Mouse (Mus musculus) limb, embryonic 13.5 days (tissue): ENCODE measurements around the gene Grm2. TPM values are rescaled to one million over a fixed set of nuclear protein-coding genes. Genes with fewer than 3 reads are reported as not detected.
A peak's percentile ranks its signal among the peaks of the same experiment; 100 is the strongest.

Source experiments
- ATAC-seq: fragments of 200-750 bp; cut with Nextera tagmentation; 2 replicates; pipeline ENCODE4 v1.8.0; 2017; ENCODE audit warnings: low read depth, moderate number of reproducible peaks, moderate TSS enrichment; ENCODE audit not compliant: low FRiP score
- H3K27ac ChIP-seq: fragments of 300-500 bp; sonication (generic); 2 replicates; pipeline ENCODE4 v1.5.1; 2015; ENCODE audit warnings: inconsistent platforms, mild to moderate bottlenecking, moderate library complexity
- H3K27me3 ChIP-seq: fragments of 300-500 bp; sonication (generic); 2 replicates; pipeline ENCODE4 v1.6.1; 2015; ENCODE audit warnings: mild to moderate bottlenecking, inconsistent platforms
- H3K36me3 ChIP-seq: fragments of 300-500 bp; sonication (generic); 2 replicates; pipeline ENCODE4 v1.6.1; 2015; ENCODE audit warnings: inconsistent platforms, mild to moderate bottlenecking, moderate library complexity
- H3K4me1 ChIP-seq: fragments of 300-500 bp; sonication (generic); 2 replicates; pipeline ENCODE4 v1.6.1; 2015; ENCODE audit warnings: inconsistent platforms
- H3K4me2 ChIP-seq: fragments of 300-500 bp; sonication (generic); replicated peaks from 2 replicates; pipeline ENCODE4 v1.6.1; 2015; ENCODE audit warnings: inconsistent platforms, mild to moderate bottlenecking, moderate library complexity
- H3K4me3 ChIP-seq: fragments of 300-500 bp; sonication (generic); 2 replicates; pipeline ENCODE4 v1.5.1; 2015; ENCODE audit warnings: moderate library complexity, mild to moderate bottlenecking, inconsistent platforms
- H3K9ac ChIP-seq: fragments of 300-500 bp; sonication (generic); 2 replicates; pipeline ENCODE4 v1.6.1; 2015; ENCODE audit warnings: mild to moderate bottlenecking, inconsistent platforms
- H3K9me3 ChIP-seq: fragments of 300-500 bp; sonication (generic); 2 replicates; pipeline ENCODE4 v1.6.1; 2016; ENCODE audit warnings: inconsistent platforms
- WGBS: fragments of 180-500 bp; shearing (Covaris S2); methylation state at CpG from one replicate; pipeline ENCODE4 v1.1.7; 2015; 5-methylcytosine and 5-hydroxymethylcytosine counted together
- polyA plus RNA-seq: library from polyadenylated mRNA; unstranded; fragments of >200 nt; fragmentation: Nextera tagmentation; extraction: Ambion mirVana; gene quantifications from 2 replicates; pipeline ENCODE4 v1.2.1, GENCODE M21; 2015

Grm2 gene
- polyA plus RNA-seq: 0.11 TPM in 1 of 2 replicates, not detected in the other

DNA sequence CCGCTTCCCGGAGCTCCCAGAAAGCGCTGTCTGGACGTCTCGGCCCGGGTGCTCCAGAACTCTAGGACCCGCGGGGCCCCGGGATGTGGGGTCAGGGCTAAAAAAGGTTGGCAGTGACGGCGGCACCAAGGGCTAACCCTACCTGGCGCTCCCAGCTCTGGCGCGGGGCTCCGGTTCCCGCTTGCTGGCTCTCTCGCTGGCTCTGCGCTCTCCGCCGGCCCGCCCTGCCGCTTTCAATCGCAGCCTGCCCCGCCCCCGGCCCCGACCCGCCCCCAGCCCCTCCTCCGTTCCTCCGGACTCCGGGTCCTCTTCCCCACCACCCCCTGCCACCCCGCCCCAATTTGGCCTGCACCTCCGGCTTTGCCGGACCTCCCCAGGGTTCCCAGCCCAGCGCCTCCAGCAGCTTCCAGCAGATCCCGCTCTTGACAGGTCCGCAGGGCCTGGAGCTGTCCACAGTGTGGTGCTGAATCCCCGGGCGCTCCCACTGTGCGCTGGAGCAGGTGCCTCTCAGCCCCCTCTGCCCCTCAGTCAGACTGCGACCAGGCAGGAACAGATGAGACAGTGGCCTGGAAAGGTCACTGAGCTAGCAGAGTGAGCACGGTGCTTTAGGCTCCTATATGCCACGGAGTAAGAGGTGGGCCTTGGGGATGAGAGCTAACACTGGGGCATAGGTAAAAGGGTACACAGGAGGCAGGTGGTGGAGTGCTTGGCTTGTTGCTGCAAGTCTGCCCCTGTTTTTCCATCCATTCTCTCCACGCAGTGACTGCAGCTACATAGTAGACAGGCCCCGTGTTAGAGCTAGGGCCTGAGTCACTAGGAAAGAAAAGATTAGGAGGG lies at the start of gene Grm2:
Gene Grm2, minus strand, starts transcription at position 199 of the 837 bp plus-strand sequence.
- peaks cover 8% of the 10 kb centered on the region for H3K4me1 ChIP-seq
- peak within 1 kb of the TSS; percentile 70 for H3K4me2 ChIP-seq
- no peaks in the 10 kb centered on the region for H3K9me3 ChIP-seq
- H3K27ac ChIP-seq: no peak within 1 kb of the TSS
- peaks cover 47% of the 10 kb centered on the region for H3K27me3 ChIP-seq
- WGBS: 2% methylated on average over 42 of the region's 44 CpGs
- peaks cover 34% of the 10 kb centered on the region for H3K36me3 ChIP-seq
- peak within 1 kb of the TSS; percentile 36 for H3K4me3 ChIP-seq
- H3K9ac ChIP-seq: no peak within 1 kb of the TSS; the same call in 1 of the 2 replicates
- peak; percentile 72; the same call in 1 of the 2 replicates for ATAC-seq

DNA sequence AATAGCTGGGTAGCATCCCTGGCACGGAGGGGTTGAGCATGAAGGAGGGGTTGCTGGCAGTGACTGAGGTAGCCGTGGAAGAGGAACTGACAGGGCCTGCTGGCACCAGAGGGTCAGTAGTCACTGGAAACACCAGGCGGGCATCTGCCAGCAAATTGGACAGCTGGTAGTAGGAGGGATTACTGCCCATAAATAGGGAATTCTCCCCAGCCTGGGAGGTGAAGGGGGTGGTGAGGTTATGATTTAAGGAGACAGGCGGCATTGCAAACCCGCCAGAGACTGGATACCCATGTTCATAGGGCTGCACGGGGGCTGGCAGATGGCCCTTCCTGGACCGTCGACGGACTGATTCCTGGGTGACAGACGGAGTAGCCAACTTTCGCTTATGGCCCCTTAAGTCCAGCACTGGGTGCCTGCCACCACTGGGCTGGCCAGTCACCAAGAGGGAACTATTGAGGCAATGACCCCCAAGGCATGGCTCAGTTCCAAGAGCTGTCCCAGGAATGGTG lies 37.1 kb upstream of the Grm2 start:
- peaks cover 55% of the 10 kb centered on the region for H3K36me3 ChIP-seq
- no peak for ATAC-seq

DNA sequence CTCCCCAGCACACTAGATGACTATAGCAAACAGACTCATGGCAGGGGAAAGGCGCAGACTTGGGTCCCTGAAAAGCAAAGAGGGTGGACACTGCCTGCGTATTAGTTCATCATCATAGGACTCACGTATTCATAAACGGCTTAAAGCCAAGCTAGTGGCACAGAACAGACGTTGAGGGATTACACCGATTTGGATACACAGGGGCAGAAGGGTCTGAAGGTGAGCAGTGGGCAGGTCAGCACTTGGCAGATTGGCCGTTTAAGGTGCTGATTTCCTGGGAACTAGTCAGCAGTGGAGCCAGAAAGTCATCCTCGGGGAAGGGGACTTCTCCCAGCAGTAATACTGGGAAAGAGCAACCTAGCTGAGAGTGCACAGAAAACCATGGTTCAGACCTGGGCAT lies 33.0 kb upstream of the Grm2 start:
- H3K4me1 ChIP-seq: peaks cover 21% of the 10 kb centered on the region
- H3K27me3 ChIP-seq: no peaks in the 10 kb centered on the region
- no peaks in the 10 kb centered on the region for H3K9me3 ChIP-seq
- no peak overlapping the region for H3K9ac ChIP-seq
- no peak overlapping the region for H3K4me3 ChIP-seq
- no peak overlapping the region for H3K4me2 ChIP-seq
- H3K27ac ChIP-seq: no peak overlapping the region
- WGBS: 85% methylated on average over 8 of the region's 8 CpGs
- ATAC-seq: no peak
- peaks cover 20% of the 10 kb centered on the region for H3K36me3 ChIP-seq

More for the DNA sequence above, 37.1 kb upstream of the Grm2 start:
- Histone ChIP-seq H3K4me1 (no peaks in the 10 kb centered on the region), H3K4me3 (no peak overlapping the region), H3K27me3 (no peaks in the 10 kb centered on the region), H3K4me2 (no peak overlapping the region), H3K9me3 (no peaks in the 10 kb centered on the region), H3K9ac (no peak overlapping the region), H3K27ac (no peak overlapping the region)
- WGBS: 95% methylated on average over 11 of the region's 11 CpGs

DNA sequence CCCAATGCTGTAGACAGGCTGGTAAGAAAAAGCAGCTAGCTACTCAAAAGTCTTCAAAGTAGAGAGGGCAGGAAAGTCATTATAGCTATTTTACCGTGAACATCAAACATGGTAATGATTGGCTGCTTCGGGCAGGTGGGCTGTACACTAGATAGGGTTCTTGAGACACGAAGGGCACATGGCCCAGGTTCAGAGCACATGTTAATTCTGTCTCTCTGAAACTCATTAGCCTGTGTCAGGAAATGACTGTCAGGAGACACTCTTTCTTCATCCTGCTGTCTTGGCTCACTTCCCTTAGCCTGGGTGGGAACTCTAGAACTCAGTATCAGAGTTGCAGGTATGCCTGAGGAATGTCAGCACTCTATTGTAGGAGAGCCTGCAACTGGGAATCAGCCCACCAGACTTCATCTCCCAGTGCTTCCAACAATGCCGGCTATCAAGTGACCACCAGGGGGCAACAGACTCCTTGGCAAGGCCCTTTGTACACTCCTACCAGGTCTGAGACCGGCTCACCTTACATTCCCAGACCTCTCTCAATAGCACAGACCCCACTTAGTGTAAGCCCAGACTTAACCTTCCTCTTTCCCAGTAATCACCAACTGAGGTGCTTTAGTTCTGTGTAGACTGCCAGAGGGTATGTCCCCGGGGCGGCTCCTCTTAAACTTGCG lies 31.2 kb upstream of the Grm2 start:
- peaks cover 22% of the 10 kb centered on the region for H3K4me1 ChIP-seq
- peak; percentile 38 for ATAC-seq
- no peak overlapping the region; the same call in 1 of the 2 replicates for H3K27ac ChIP-seq
- 27% methylated on average over 8 of the region's 8 CpGs for WGBS
- peak overlapping the region; percentile 38 for H3K4me2 ChIP-seq
- H3K27me3 ChIP-seq: no peaks in the 10 kb centered on the region
- H3K9me3 ChIP-seq: no peaks in the 10 kb centered on the region
- H3K4me3 ChIP-seq: no peak overlapping the region
- H3K36me3 ChIP-seq: peaks cover 3% of the 10 kb centered on the region
- no peak overlapping the region for H3K9ac ChIP-seq

DNA sequence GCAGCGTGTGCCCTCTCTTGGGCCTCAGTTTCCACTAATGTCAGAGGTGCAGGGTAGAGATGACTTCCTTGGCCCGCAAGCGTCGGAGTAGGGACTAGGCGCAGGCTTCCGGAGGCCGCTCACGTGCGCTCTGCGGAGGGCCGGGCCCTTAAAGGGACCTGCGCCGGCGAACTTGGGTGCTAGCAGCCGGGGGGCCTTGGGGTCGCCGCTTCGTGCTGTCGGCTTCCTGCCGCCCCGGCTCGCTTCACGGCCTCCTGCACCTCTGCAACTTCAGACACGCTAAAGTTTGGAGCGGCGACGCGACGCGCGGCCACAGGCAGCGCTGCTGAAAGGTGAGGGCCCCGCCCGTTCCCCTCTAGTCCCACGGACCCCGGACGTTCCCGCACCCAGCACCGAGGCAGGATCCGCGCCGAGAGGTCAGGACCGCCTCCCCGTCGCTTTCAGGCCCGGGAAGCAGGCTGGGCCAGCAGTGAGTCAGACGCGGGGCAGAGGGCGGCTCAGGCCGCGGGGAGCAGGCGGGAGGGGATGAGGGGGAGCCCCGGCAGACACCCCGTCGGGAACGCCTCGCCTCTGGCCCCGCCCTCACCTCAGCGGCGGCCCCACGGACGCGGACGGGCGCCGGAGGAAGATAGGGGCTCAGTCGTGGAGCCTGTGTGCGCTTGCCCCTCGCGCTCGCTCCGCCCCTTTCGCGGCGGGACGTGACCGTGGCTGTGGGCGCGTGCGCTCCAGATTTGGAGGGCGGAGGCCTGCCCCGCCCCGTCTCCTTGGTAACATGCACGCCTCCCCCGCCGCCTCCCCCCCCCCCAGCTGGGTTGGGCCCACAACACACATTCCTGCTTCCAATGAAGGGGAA lies 29.6 kb upstream of the Grm2 start, which contains the start of gene Tex264:
Gene Tex264, minus strand, starts transcription at position 679 of the 853 bp plus-strand sequence.
- peak within 1 kb of the TSS; percentile 79 for H3K9ac ChIP-seq
- H3K4me3 ChIP-seq: peak within 1 kb of the TSS; percentile 73
- under 1% methylated on average over 79 of the region's 86 CpGs for WGBS
- peaks cover 17% of the 10 kb centered on the region for H3K36me3 ChIP-seq
- no peaks in the 10 kb centered on the region for H3K27me3 ChIP-seq
- peaks cover 22% of the 10 kb centered on the region for H3K4me1 ChIP-seq
- peak within 1 kb of the TSS; percentile 83 for H3K27ac ChIP-seq
- H3K4me2 ChIP-seq: peak within 1 kb of the TSS; percentile 94
- ATAC-seq: peak; percentile 92
- H3K9me3 ChIP-seq: no peaks in the 10 kb centered on the region

DNA sequence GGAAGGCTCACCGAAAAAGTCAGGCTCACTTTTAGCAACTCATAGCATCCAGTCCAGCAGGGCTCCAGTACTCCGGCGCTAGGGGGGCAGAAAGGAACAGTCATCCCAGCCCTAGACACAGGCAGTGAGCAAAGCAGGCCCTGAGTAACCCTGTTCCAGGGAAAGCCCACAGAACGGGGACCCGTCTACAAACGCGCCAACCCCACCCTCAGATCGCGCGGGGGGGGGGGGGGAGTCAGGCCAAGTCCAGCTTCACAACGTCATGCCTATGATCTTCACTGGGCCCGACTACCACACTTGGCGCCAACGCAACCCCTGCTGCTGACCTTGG lies 29.0 kb upstream of the Grm2 start:
- peak; percentile 4; the same call in 1 of the 2 replicates for ATAC-seq
- Histone ChIP-seq H3K4me2 (peak overlapping the region; percentile 94), H3K9ac (peak overlapping the region; percentile 79), H3K4me1 (peaks cover 22% of the 10 kb centered on the region), H3K36me3 (peaks cover 23% of the 10 kb centered on the region), H3K4me3 (peak overlapping the region; percentile 73), H3K27ac (peak overlapping the region; percentile 83; the same call in 1 of the 2 replicates), H3K9me3 (no peaks in the 10 kb centered on the region), H3K27me3 (no peaks in the 10 kb centered on the region)
- 4% methylated on average over 13 of the region's 14 CpGs for WGBS

DNA sequence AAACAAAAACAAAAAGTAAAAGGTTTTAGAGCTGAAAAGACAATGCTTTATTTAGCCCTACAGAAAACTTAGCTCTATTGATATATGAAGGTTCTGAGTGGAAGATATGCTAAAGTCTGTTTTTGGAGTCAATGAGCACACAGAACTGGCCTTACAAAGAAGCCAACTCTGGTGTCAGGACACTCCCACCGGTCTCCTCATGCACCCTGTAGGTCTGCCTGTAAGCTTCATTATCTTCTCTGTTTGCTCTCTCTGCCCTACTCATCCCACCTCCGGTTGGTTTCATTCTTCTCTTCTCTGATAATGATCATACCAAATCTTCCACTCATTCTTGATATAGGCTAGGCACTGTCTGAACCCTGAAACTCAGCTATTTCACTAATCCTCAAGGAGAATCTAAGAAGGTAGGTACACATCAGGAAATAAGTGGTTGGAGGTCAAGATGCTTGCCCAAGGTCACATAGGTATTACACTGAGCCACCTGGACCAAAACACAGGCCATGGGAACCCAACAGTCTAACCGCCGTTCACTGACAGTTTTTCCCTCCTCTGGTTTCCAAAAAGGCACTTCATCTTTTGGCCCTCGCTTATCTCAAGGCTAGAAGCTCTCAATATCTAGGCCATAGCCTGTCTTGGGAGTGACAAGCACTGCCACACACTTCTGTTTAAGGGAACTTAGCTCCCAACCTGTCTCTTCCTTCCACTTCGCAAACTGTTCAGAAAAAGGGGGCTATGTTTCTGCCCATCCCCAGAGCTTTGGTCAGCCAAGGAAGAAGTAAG lies 28.4 kb upstream of the Grm2 start:
- Histone ChIP-seq H3K9me3 (no peaks in the 10 kb centered on the region), H3K9ac (peak overlapping the region; percentile 79), H3K27me3 (no peaks in the 10 kb centered on the region), H3K4me1 (peaks cover 22% of the 10 kb centered on the region), H3K4me2 (peak overlapping the region; percentile 94), H3K36me3 (peaks cover 29% of the 10 kb centered on the region), H3K4me3 (peak overlapping the region; percentile 73), H3K27ac (no peak overlapping the region)
- ATAC-seq: no peak
- 71% methylated on average over 6 of the region's 6 CpGs for WGBS

DNA sequence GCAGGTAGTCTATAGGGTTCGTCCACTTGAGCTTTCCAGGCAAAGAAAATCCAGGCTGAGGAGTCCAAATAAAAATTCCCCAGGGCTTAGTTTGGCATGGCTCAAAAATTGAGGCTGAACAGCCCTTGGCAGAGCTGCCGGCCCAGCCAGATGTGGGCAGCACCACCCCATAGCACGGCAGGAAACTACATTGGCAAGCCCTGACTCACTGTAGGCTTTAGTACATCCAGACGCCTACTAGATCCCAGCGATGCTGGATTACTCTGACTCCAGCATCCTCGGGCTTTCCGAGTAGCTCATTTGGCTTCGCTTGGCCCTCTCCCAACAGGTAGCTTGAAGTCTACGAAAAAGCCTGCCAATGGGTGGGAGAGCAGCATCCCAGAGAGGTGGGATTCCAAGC lies 25.1 kb upstream of the Grm2 start:
- H3K4me2 ChIP-seq: no peak overlapping the region
- H3K9me3 ChIP-seq: no peaks in the 10 kb centered on the region
- no peak overlapping the region for H3K9ac ChIP-seq
- WGBS: 80% methylated on average over 9 of the region's 9 CpGs
- H3K27me3 ChIP-seq: no peaks in the 10 kb centered on the region
- no peak for ATAC-seq
- peaks cover 56% of the 10 kb centered on the region for H3K36me3 ChIP-seq
- H3K4me1 ChIP-seq: peaks cover 12% of the 10 kb centered on the region
- no peak overlapping the region for H3K4me3 ChIP-seq
- H3K27ac ChIP-seq: no peak overlapping the region

DNA sequence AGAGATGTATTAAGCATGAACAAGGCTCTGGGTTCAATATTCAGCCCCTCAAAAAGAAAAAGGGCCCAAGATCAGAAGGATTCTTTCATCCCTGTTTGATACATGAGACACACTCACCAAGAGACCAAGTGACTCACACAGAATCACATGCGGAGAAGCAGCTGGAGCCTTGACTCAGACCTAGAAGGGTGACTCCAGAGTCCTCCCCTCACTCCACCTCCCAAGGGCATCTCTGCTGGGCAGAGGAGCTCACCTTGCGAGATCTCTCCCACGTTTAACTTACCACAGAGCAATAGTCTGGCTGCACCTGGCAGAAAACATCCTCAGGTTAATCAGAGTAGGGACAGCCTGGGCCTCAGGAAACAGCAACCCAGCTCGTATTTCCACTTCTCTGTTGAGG lies 22.4 kb upstream of the Grm2 start:
- Histone ChIP-seq H3K9me3 (no peaks in the 10 kb centered on the region), H3K9ac (no peak overlapping the region), H3K4me3 (no peak overlapping the region), H3K4me2 (no peak overlapping the region), H3K4me1 (no peaks in the 10 kb centered on the region), H3K36me3 (peaks cover 72% of the 10 kb centered on the region), H3K27me3 (no peaks in the 10 kb centered on the region), H3K27ac (no peak overlapping the region)
- WGBS: 68% methylated on average over 4 of the region's 4 CpGs
- ATAC-seq: no peak

DNA sequence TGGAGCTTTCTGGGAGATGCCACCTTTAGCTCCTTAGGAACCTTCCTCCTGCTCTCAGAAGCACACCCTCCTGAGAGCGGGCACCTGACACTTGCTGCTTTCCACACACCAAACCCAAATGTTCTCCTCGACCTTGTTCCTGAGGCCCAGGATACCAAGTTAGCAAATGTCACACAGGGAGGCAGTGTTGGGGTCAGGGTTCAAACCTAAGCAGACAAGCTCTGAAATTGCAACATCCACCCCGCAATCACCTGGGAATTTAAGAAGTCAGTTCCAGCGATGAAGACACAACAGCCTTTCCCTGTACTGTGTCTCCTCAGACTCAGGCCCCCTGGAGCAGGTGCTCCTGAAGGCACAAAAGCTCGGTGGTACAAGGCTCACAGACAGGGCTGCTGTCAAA lies 21.8 kb upstream of the Grm2 start:
- Histone ChIP-seq H3K36me3 (peaks cover 77% of the 10 kb centered on the region), H3K4me1 (no peaks in the 10 kb centered on the region), H3K9me3 (no peaks in the 10 kb centered on the region), H3K4me3 (no peak overlapping the region), H3K27me3 (no peaks in the 10 kb centered on the region), H3K4me2 (no peak overlapping the region), H3K27ac (no peak overlapping the region), H3K9ac (no peak overlapping the region)
- 91% methylated on average over 5 of the region's 5 CpGs for WGBS
- ATAC-seq: no peak

DNA sequence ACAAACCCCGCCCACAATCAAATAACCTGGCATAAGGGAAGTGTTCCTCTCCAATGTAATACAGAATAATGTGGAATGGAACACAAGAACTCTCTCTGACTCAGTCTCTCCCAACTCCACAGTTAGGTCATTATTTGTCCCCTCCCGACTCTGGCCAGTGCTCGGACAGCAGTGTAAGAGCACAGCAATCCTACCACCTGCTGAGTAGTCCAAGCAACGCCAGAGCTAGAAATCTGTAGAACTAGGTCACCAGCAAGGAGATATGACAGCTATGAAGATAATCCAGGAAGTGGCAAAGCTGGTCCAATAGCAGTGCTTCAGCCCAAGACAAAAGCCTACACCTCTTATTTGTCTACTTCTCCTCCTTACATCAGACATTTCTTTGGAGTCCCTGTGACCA lies 20.7 kb upstream of the Grm2 start:
- 84% methylated on average over 4 of the region's 4 CpGs for WGBS
- no peaks in the 10 kb centered on the region for H3K4me1 ChIP-seq
- H3K9ac ChIP-seq: no peak overlapping the region
- H3K27ac ChIP-seq: no peak overlapping the region
- H3K27me3 ChIP-seq: no peaks in the 10 kb centered on the region
- peaks cover 83% of the 10 kb centered on the region for H3K36me3 ChIP-seq
- no peak overlapping the region for H3K4me2 ChIP-seq
- H3K4me3 ChIP-seq: no peak overlapping the region
- ATAC-seq: no peak
- no peaks in the 10 kb centered on the region for H3K9me3 ChIP-seq
